20 mouse cellular contexts compared by ENCODE assay signal in genomic region chr4:154702186-154702585, GRCm38 (mm10). TPM values are rescaled to one million over a fixed set of nuclear protein-coding genes. Genes with fewer than 3 reads are reported as not detected.
"Had no signal": no experiment of that assay in that cellular context is flagged by ENCODE, and none has a peak within 500 bp of the region (broad histone marks: within the 10 kb centered on the region; RNA-seq: fewer than 3 reads in every experiment).

No protein-coding gene starts in this region.

- H3K4me2 ChIP-seq: limb, embryonic 15.5 days; liver, embryonic 13.5 days; midbrain, embryonic 13.5 days had no signal

- H3K36me3 ChIP-seq: limb, embryonic 15.5 days; liver, embryonic 13.5 days; midbrain, embryonic 13.5 days had no signal

- H3K9ac ChIP-seq: limb, embryonic 15.5 days; liver, embryonic 13.5 days; midbrain, embryonic 13.5 days had no signal

- H3K9me3 ChIP-seq: limb, embryonic 15.5 days; liver, embryonic 13.5 days; midbrain, embryonic 13.5 days had no signal

- H3K4me3 ChIP-seq: layer of hippocampus, adult 2 months; limb, embryonic 15.5 days; liver, embryonic 13.5 days; midbrain, embryonic 13.5 days had no signal

- ATAC-seq: intestine, postnatal 0 days; midbrain, embryonic 13.5 days had no signal

- H3K27ac ChIP-seq: kidney, postnatal 0 days; layer of hippocampus, adult 2 months; liver, embryonic 13.5 days; midbrain, embryonic 13.5 days; stomach, postnatal 0 days had no signal

- DNase-seq: kidney, adult 9 months; kidney, postnatal 4 days; liver, embryonic 13.5 days; lung, adult 18-20 months; lung, postnatal 36 days; thymus, adult 2 months; thymus, postnatal 25 days had no signal

RNA-seq across cellular contexts. Expression of gene Actrt2, which starts 34.5 kb away (rescaled TPM):
- total RNA-seq: layer of hippocampus, adult 2 months; layer of hippocampus, postnatal 10 days; left cerebral cortex, postnatal 36 days; megakaryocyte progenitor cell, adult 5-6 weeks; midbrain, postnatal 0 days had no signal
- polyA plus RNA-seq: intestine, postnatal 0 days; kidney, postnatal 0 days; limb, embryonic 15.5 days; liver, embryonic 13.5 days; lung, embryonic 16.5 days; midbrain, embryonic 13.5 days; midbrain, postnatal 0 days; neural tube, embryonic 14.5 days; stomach, postnatal 0 days; urinary bladder, adult 2 months had no signal
